Mouse (Mus musculus): ENCODE results near the gene Gabarapl1.

GRCm38 (mm10) chr6:129583014-129583413 is 50.1 kb downstream of the Gabarapl1 start:
- TF ChIP-seq CTCF (IDR thresholded peaks at IDR 0.05; ENCODE audit: control insufficient read depth, insufficient read depth, insufficient read length) (no peak), CEBPB (IDR thresholded peaks at IDR 0.05; ENCODE audit: low read depth) (no peak), USF1 (IDR thresholded peaks at IDR 0.05; ENCODE audit: low read depth) (no peak), MAX (IDR thresholded peaks at IDR 0.05) (no peak), MYOD1 (IDR thresholded peaks at IDR 0.05; ENCODE audit: control insufficient read depth, insufficient read length, low read depth) (no peak)
